Mouse (Mus musculus): ENCODE results near the gene Optc.

- TF ChIP-seq MAFK (IDR thresholded peaks at IDR 0.05; ENCODE audit: insufficient read depth, low read depth, low read length), result no peak
- TF ChIP-seq ZNF384 (IDR thresholded peaks at IDR 0.05; ENCODE audit: low read depth, low read length), result no peak
- no peak for TF ChIP-seq ZC3H11A (IDR thresholded peaks at IDR 0.05; ENCODE audit: borderline replicate concordance, low read depth, low read length)
Measured at GRCm38 (mm10) chr1:133915115-133915514, 7.3 kb upstream of the Optc start.
